Mouse (Mus musculus) layer of hippocampus, adult 9-11 months (tissue): ENCODE measurements around the gene Klf13.

ENCODE experiments used
- DNase-seq: peaks from one replicate; pipeline ENCODE4 v3.0.0; 2022

Klf13 gene

GRCm38 (mm10) chr7:63924747-63925412 is 13.8 kb downstream of the Klf13 start:
- DNase-seq: peak; percentile 87

GRCm38 (mm10) chr7:63924151-63924550 is 14.6 kb downstream of the Klf13 start:
- no peak for DNase-seq

GRCm38 (mm10) chr7:63922975-63923374 is 15.7 kb downstream of the Klf13 start:
- DNase-seq: no peak

GRCm38 (mm10) chr7:63922571-63922970 is 16.1 kb downstream of the Klf13 start:
- no peak for DNase-seq

GRCm38 (mm10) chr7:63921909-63922562 is 16.7 kb downstream of the Klf13 start:
- DNase-seq: no peak

- DNase-seq: no peak
These were observed 19.6 kb downstream of the Klf13 start for GRCm38 (mm10) chr7:63918771-63919768.

- DNase-seq: peak; percentile 90
These were observed 21.0 kb downstream of the Klf13 start for GRCm38 (mm10) chr7:63917693-63918092.

- DNase-seq: no peak
These were observed 22.3 kb downstream of the Klf13 start, which contains the start of gene E030018B13Rik for GRCm38 (mm10) chr7:63916268-63916907. Gene E030018B13Rik (plus strand): TSS chr7:63916857.

- DNase-seq: no peak
These were observed 23.8 kb downstream of the Klf13 start for GRCm38 (mm10) chr7:63914891-63915290.

- no peak for DNase-seq
These were observed 24.7 kb downstream of the Klf13 start for GRCm38 (mm10) chr7:63913724-63914692.

GRCm38 (mm10) chr7:63912924-63913723 is 25.6 kb downstream of the Klf13 start:
- DNase-seq: no peak

- DNase-seq: no peak
These were observed 26.4 kb downstream of the Klf13 start for GRCm38 (mm10) chr7:63912234-63912810.

GRCm38 (mm10) chr7:63911383-63912233 is 27.1 kb downstream of the Klf13 start:
- DNase-seq: peak; percentile 72

GRCm38 (mm10) chr7:63910912-63911311 is 27.8 kb downstream of the Klf13 start:
- no peak for DNase-seq

- DNase-seq: no peak
These were observed 28.5 kb downstream of the Klf13 start for GRCm38 (mm10) chr7:63910225-63910624.

- no peak for DNase-seq
These were observed 30.0 kb downstream of the Klf13 start for GRCm38 (mm10) chr7:63908496-63909285.

- DNase-seq: no peak
These were observed 30.8 kb downstream of the Klf13 start for GRCm38 (mm10) chr7:63907778-63908495.

GRCm38 (mm10) chr7:63905642-63906041 is 33.1 kb downstream of the Klf13 start:
- DNase-seq: no peak
